Mouse (Mus musculus) limb, embryonic 14.5 days (tissue): Measurements from ENCODE around the gene Ccna1. TPM values are rescaled to one million over a fixed set of nuclear protein-coding genes. Genes with fewer than 3 reads are reported as not detected.

Source experiments
- ATAC-seq: fragments of 200-750 bp; cut with Nextera tagmentation; 2 replicates; pipeline ENCODE4 v1.8.0; 2017; ENCODE audit warnings: low read depth, moderate number of reproducible peaks, moderate TSS enrichment; ENCODE audit not compliant: low FRiP score
- DNase-seq: peaks from one replicate; pipeline ENCODE4 v3.0.0-alpha.2; 2015; ENCODE audit warnings: low spot score
- H3K27ac ChIP-seq: fragments of 300-500 bp; sonication (generic); replicated peaks from 2 replicates; pipeline ENCODE4 v1.5.1; 2014; ENCODE audit warnings: low read depth, mild to moderate bottlenecking, low read length, moderate library complexity, mixed read lengths
- H3K27me3 ChIP-seq: fragments of 300-500 bp; sonication (generic); 2 replicates; pipeline ENCODE4 v1.6.1; 2014; ENCODE audit warnings: low read length, mixed read lengths; ENCODE audit not compliant: control insufficient read depth, insufficient read depth
- H3K36me3 ChIP-seq: fragments of 300-500 bp; sonication (generic); 2 replicates; pipeline ENCODE4 v1.6.1; 2014; ENCODE audit warnings: mild to moderate bottlenecking, low read length, moderate library complexity, mixed read lengths; ENCODE audit not compliant: control insufficient read depth, insufficient read depth
- H3K4me1 ChIP-seq: fragments of 300-500 bp; sonication (generic); 2 replicates; pipeline ENCODE4 v1.6.1; 2014; ENCODE audit warnings: antibody characterized with exemption, low read length, mixed read lengths; ENCODE audit not compliant: control insufficient read depth, insufficient read depth
- H3K4me2 ChIP-seq: fragments of 300-500 bp; sonication (generic); replicated peaks from 2 replicates; pipeline ENCODE4 v1.6.1; 2014; ENCODE audit warnings: low read depth, mild to moderate bottlenecking, low read length, moderate library complexity; ENCODE audit not compliant: severe bottlenecking
- H3K4me3 ChIP-seq: fragments of 300-500 bp; sonication (generic); replicated peaks from 2 replicates; pipeline ENCODE4 v1.5.1; 2014; ENCODE audit warnings: low read length
- H3K9ac ChIP-seq: fragments of 300-500 bp; sonication (generic); 2 replicates; pipeline ENCODE4 v1.6.1; 2014; ENCODE audit warnings: mild to moderate bottlenecking, low read depth, low read length, moderate library complexity; ENCODE audit not compliant: severe bottlenecking
- H3K9me3 ChIP-seq: fragments of 300-500 bp; sonication (generic); 2 replicates; pipeline ENCODE4 v1.6.1; 2016; ENCODE audit warnings: low read length; ENCODE audit not compliant: control insufficient read depth
- POLR2A ChIP-seq: fragments of 200-500 bp; IDR thresholded peaks from 2 replicates; pipeline ENCODE4 v1.8.0; 2012; ENCODE audit warnings: inconsistent platforms, mild to moderate bottlenecking, moderate library complexity, borderline replicate concordance; ENCODE audit not compliant: insufficient read depth, insufficient read length; ENCODE audit errors: extremely low read depth
- WGBS: fragments of 180-500 bp; shearing (Covaris S2); extraction: QIAGEN DNeasy Blood & Tissue Kit; methylation state at CpG from one replicate; pipeline ENCODE4 v1.1.7; 2014; 5-methylcytosine and 5-hydroxymethylcytosine counted together
- polyA plus RNA-seq, 2 experiments: library from polyadenylated mRNA; depleted of rRNA in 1 of 2; stranded (reverse) in 1 of 2; unstranded in 1 of 2; fragments of >200 nt; fragmentation: Nextera tagmentation in 1 of 2; extraction: Ambion mirVana in 1 of 2; gene quantifications; 2 replicates each; pipeline versions ENCODE4 v1.2.1 to v1.2.3; 2012 to 2014

The Ccna1 gene
- polyA plus RNA-seq, 2 experiments = 2.5 to 2.6 TPM

DNA sequence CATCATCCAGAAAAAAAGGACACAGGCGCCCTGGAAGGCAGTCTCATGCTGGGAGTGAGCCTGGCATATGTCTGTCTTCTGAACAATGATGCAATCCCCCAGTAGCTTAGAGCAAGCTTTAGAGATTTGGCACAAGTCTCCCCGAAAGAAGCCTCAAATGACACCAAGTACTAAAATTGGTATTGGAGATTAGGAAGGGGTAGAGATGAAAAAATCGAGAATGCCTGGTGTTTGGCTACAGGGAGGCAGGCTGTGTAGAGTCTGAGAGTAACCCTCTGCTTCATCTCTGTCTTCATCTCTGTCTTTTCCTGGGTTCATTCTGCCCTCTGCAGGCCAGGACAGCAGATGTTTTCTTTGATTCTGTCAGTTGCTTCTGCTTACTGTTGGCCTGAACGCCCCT, 32.1 kb upstream of the Ccna1 start:
- no peak overlapping the region for H3K27ac ChIP-seq
- H3K9me3 ChIP-seq = no peaks in the 10 kb centered on the region
- WGBS = 68% methylated on average over 4 of the region's 4 CpGs
- no peaks in the 10 kb centered on the region for H3K36me3 ChIP-seq
- H3K4me3 ChIP-seq = no peak overlapping the region
- DNase-seq = no peak
- no peak for ATAC-seq
- H3K4me1 ChIP-seq = no peaks in the 10 kb centered on the region
- H3K27me3 ChIP-seq = no peaks in the 10 kb centered on the region
- no peak overlapping the region for H3K4me2 ChIP-seq
- no peak overlapping the region for H3K9ac ChIP-seq
- no peak for TF ChIP-seq POLR2A

DNA sequence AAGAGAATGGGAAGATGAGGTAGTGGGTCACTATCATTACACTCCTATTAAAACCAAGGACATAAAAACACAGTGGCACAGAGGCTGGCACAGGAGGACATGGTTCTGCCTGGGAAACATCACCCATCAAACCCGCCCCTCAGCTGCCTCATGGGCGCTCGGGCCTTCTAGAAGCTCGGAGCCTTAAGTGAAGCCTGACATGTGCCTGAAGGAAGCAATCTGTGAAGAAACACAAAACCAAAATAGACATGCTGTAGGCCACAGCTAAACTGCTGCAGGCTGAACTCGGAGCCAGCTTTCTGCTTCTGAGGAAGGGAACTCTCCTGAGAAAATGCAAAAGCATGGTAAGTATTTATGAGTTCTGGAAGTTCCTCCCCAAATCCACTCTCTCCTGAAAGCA, 31.6 kb upstream of the Ccna1 start:
- H3K9ac ChIP-seq = no peak overlapping the region
- H3K27me3 ChIP-seq = no peaks in the 10 kb centered on the region
- no peak for TF ChIP-seq POLR2A
- H3K27ac ChIP-seq = no peak overlapping the region
- no peaks in the 10 kb centered on the region for H3K4me1 ChIP-seq
- DNase-seq (no peak), ATAC-seq (no peak)
- no peak overlapping the region for H3K4me3 ChIP-seq
- no peaks in the 10 kb centered on the region for H3K9me3 ChIP-seq
- H3K36me3 ChIP-seq = no peaks in the 10 kb centered on the region
- H3K4me2 ChIP-seq = no peak overlapping the region
- WGBS = 82% methylated on average over 5 of the region's 5 CpGs

DNA sequence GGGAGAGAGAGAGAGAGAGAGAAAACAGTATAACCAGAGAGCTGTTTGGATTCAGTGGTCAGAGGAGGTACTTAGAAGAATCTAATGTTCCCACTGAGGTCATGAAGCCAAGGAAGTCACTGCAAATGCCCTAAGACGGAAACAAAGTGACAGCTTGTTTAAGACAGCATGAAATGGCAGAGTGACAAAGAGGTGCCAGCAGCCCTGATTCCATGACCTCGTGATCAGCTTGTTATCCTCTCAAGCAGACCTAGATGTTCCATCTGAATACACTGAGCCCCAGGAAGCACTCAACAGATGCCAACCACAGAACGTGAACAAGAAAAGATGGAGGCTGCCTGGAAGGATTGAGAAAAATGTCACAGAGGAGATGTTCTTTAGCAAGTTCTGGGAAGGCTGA, 30.4 kb upstream of the Ccna1 start:
- Histone ChIP-seq H3K4me1 (no peaks in the 10 kb centered on the region), H3K27ac (no peak overlapping the region), H3K4me3 (no peak overlapping the region), H3K36me3 (no peaks in the 10 kb centered on the region), H3K9me3 (no peaks in the 10 kb centered on the region), H3K9ac (no peak overlapping the region), H3K27me3 (no peaks in the 10 kb centered on the region), H3K4me2 (no peak overlapping the region)
- 65% methylated on average over 3 of the region's 3 CpGs for WGBS
- DNase-seq = no peak
- no peak for ATAC-seq
- TF ChIP-seq POLR2A = no peak

DNA sequence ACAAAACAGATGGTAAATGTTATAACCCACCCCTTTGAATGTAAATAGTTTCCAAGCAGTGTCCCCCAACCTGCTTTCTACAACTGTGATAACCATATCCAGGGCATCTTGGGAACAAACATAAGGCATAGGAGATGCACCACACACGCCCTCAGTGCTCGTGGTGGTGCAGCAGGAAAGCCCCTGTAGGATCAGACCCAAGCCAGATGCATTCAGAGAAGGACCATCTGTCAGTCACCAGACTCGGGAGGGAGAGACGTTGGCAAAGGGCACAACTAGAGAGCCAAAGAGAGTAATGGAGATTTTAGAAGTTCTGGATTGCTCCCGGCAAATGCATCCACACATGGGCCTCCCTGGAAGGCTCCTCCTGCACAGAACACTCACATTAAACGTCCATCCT, 29.5 kb upstream of the Ccna1 start:
- 58% methylated on average over 6 of the region's 6 CpGs for WGBS
- Histone ChIP-seq H3K9ac (no peak overlapping the region), H3K9me3 (no peaks in the 10 kb centered on the region), H3K36me3 (no peaks in the 10 kb centered on the region), H3K27ac (no peak overlapping the region), H3K4me2 (no peak overlapping the region), H3K4me3 (no peak overlapping the region), H3K27me3 (no peaks in the 10 kb centered on the region), H3K4me1 (no peaks in the 10 kb centered on the region)
- no peak for TF ChIP-seq POLR2A
- no peak for ATAC-seq
- DNase-seq = no peak

DNA sequence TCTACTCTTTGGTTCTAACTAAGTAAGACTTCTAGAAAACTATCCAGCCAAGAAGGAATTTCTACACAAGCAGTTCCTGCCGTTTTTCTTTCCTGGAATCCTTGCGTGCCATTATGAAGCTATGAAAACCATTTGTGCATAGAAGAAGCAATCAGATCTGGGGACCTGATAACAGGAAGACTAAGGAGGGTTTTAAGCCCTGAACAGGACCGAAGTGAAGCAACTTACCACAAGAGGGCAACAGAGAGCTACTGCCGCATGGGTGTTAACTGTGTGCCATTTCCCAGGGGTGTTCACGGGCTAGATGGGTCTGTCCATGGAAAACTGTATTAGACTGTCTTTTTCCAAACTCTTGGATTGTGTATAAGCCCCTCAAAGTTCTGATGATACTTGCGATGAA, 24.8 kb upstream of the Ccna1 start:
- H3K36me3 ChIP-seq = no peaks in the 10 kb centered on the region
- no peak overlapping the region for H3K4me2 ChIP-seq
- no peaks in the 10 kb centered on the region for H3K27me3 ChIP-seq
- H3K9ac ChIP-seq = no peak overlapping the region
- no peaks in the 10 kb centered on the region for H3K9me3 ChIP-seq
- no peaks in the 10 kb centered on the region for H3K4me1 ChIP-seq
- no peak overlapping the region for H3K4me3 ChIP-seq
- DNase-seq (peak; percentile 77), ATAC-seq (peak; percentile 78)
- no peak for TF ChIP-seq POLR2A
- H3K27ac ChIP-seq = no peak overlapping the region
- WGBS = 15% methylated on average over 6 of the region's 6 CpGs

DNA sequence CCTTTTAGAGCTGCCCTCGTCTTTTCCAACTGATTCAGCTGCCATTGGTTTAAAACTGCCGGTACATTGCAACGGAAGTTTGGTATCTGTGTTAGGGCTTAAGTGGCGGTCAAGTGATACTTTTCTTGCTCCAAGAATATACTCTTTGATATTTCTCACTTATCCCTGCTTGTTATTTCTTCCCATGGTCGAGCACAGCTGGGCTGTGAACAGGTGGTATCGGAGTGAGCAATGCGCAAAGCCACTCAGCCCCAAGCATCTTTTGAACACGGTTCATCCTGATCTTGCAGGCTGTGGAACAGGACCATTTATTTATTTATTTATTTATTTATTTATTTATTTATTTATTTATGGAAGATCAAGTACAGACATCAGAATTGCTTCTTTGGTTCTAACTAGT, 24.3 kb upstream of the Ccna1 start:
- Histone ChIP-seq H3K9me3 (no peaks in the 10 kb centered on the region), H3K27me3 (no peaks in the 10 kb centered on the region), H3K4me2 (no peak overlapping the region), H3K9ac (no peak overlapping the region), H3K27ac (no peak overlapping the region), H3K4me3 (no peak overlapping the region), H3K4me1 (no peaks in the 10 kb centered on the region), H3K36me3 (no peaks in the 10 kb centered on the region)
- 75% methylated on average over 8 of the region's 8 CpGs for WGBS
- DNase-seq = no peak
- no peak for TF ChIP-seq POLR2A
- ATAC-seq = peak; percentile 75
